Mouse (Mus musculus): ENCODE data around the gene Cacna1c.

DNA sequence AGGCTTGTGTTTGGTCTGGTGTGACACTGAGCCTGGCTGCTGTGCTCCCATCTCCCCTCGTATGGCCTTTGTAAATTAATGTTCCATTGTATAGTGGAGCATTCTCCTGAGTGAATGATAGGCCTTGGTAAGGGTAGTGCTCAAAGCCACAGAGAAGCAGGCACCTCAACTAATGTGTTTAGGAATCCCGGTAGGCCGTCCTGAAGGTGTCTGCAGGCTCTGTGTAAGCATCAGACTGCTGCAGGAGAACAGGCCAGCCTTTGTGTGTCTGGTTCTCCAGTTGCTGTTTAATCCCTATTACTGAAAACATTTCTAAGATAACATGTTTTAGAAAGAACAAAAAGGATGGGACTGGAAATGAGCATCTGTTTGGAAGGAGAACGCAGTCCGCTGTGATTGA, 22.4 kb upstream of the Cacna1c start:
- no peak for TF ChIP-seq CTCF (conservative IDR thresholded peaks at IDR 0.05; ENCODE audit: low read length)
- TF ChIP-seq POU5F1 (IDR thresholded peaks at IDR 0.05; ENCODE audit: borderline replicate concordance, low read length) = no peak
